Mouse (Mus musculus): ENCODE data around the gene Cpa1.

DNA sequence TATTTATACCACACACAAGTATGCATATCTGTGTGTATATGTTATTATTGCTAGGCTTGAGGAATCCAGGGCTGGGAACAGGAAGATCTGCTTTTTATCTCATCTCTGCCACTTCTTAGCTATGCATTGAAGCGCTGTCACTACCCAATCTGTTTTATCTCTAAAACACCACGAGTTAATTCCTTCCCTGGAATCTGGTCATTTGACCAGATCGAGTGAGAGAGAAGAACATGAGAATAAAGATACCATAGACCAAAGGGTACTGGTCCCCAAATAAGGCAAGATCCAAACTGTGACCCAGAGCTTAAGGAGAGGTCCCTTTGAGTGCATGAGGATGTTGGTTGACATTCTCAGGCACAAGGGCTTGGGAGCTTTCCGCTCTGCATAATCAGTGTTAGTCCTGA is 17.0 kb upstream of the Cpa1 start:
- TF ChIP-seq HCFC1 (IDR thresholded peaks at IDR 0.05; ENCODE audit: borderline replicate concordance, insufficient read depth, low read length): no peak
- TF ChIP-seq CHD2 (IDR thresholded peaks at IDR 0.05; ENCODE audit: low read depth, low read length): no peak
- TF ChIP-seq MAFK (IDR thresholded peaks at IDR 0.05; ENCODE audit: insufficient read depth, low read depth, low read length): no peak
- no peak for TF ChIP-seq ZNF384 (IDR thresholded peaks at IDR 0.05; ENCODE audit: low read depth, low read length)

All from ES-E14 (cell line).